Mouse (Mus musculus): Measurements from ENCODE around the gene Prss12. TPM values are rescaled to one million over a fixed set of nuclear protein-coding genes. Genes with fewer than 3 reads are reported as not detected.
"Not testable (repeated sequence)": the region's sequence is repeated elsewhere in the genome, so short reads cannot be mapped to it uniquely, and the experiment has no call there.

Gene Prss12
- total and polyA plus RNA-seq, 2 experiments: 0.07 to 0.18 TPM

DNA sequence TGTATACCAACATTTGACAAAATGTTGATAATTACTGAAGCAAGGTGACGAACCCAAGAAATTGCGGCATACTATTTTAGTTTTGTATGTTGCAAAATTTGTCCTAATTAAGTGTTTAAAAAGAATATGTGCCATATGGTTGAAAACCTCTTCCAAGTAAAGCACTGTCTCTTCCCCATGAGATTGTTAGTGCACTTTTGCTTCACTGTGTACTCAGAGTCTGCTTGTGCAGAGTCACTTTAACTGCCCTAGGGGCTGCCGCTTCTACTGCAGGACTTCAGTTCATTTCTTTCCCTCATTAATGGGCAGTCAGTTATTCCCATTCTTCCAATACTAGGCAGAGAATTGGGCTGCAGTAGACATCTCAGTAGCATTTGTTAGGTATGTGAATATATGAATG is 46.5 kb downstream of the Prss12 start:
- H3K9ac ChIP-seq (ENCODE audit: low read depth, low read length): no peak overlapping the region
- no peaks in the 10 kb centered on the region for H3K27me3 ChIP-seq (ENCODE audit: control insufficient read depth, insufficient read depth, low read length)
- DNase-seq (ENCODE audit: extremely low read depth, low read depth, low spot score): no peak
- H3K4me3 ChIP-seq (ENCODE audit: insufficient read depth, low read depth, low read length): no peak overlapping the region
- TF ChIP-seq POLR2A (IDR thresholded peaks at IDR 0.05; ENCODE audit: extremely low read depth, insufficient read depth, low read length) (no peak), CTCF (IDR thresholded peaks at IDR 0.05; ENCODE audit: low read depth, low read length) (no peak)
- no peaks in the 10 kb centered on the region for H3K79me2 ChIP-seq (ENCODE audit: control insufficient read depth, insufficient read depth, low read length)
- WGBS: 93% methylated on average over 3 of the region's 3 CpGs
- no peak overlapping the region for H3K27ac ChIP-seq (replicated peaks; ENCODE audit: insufficient read depth, low read depth, low read length)
- no peaks in the 10 kb centered on the region for H3K36me3 ChIP-seq (ENCODE audit: control insufficient read depth, insufficient read depth, low read length)
- H3K4me1 ChIP-seq (ENCODE audit: control insufficient read depth, insufficient read depth, low read length): no peaks in the 10 kb centered on the region

DNA sequence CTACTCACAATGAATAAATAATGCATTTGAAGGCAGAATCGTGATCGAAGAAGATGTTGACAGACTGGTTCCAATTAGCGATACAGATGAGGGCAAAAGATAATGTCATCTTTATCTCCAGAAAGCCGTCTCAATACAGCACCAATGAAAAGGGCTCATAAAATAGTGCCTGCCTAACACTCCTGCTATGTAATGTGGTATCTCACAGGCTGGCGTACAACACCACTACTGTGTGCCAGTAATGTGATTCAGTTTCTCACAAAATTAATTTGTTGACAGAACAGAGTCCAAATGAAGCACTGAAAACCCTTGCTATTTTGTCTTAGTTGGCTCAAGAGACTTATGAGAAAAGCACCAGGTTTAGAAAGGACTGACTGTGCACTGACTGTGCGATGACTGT is 48.4 kb downstream of the Prss12 start:
- Histone ChIP-seq H3K27ac (replicated peaks; ENCODE audit: insufficient read depth, low read depth, low read length) (no peak overlapping the region), H3K36me3 (ENCODE audit: control insufficient read depth, insufficient read depth, low read length) (no peaks in the 10 kb centered on the region), H3K9ac (ENCODE audit: low read depth, low read length) (no peak overlapping the region), H3K4me3 (ENCODE audit: insufficient read depth, low read depth, low read length) (no peak overlapping the region), H3K4me1 (ENCODE audit: control insufficient read depth, insufficient read depth, low read length) (no peaks in the 10 kb centered on the region), H3K79me2 (ENCODE audit: control insufficient read depth, insufficient read depth, low read length) (no peaks in the 10 kb centered on the region), H3K27me3 (ENCODE audit: control insufficient read depth, insufficient read depth, low read length) (no peaks in the 10 kb centered on the region)
- DNase-seq (ENCODE audit: extremely low read depth, low read depth, low spot score): no peak
- WGBS: 82% methylated on average over 6 of the region's 6 CpGs
- TF ChIP-seq CTCF (IDR thresholded peaks at IDR 0.05; ENCODE audit: low read depth, low read length): no peak

DNA sequence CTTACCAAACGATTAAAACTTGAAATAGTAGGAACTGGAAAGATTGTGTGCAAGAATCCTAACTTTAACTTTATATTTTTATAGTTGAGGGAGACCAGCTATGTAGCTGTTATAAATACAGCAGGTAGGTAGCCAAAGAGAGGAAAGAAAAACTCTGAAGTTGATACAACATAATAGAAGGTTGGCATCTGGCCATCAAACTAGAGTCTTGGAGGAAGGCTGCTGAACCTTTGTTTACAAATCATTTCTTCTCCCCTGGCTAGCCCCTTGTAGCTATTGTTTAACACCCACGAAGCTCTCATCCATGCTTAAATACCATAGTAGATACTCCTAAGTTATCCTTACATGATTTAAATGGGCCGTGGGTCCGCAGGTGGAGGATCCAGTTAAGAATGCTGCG is 52.1 kb downstream of the Prss12 start:
- DNase-seq (ENCODE audit: extremely low read depth, low read depth, low spot score): no peak
- Histone ChIP-seq H3K27me3 (ENCODE audit: control insufficient read depth, insufficient read depth, low read length) (no peaks in the 10 kb centered on the region), H3K9ac (ENCODE audit: low read depth, low read length) (no peak overlapping the region), H3K79me2 (ENCODE audit: control insufficient read depth, insufficient read depth, low read length) (no peaks in the 10 kb centered on the region), H3K36me3 (ENCODE audit: control insufficient read depth, insufficient read depth, low read length) (no peaks in the 10 kb centered on the region), H3K27ac (replicated peaks; ENCODE audit: insufficient read depth, low read depth, low read length) (no peak overlapping the region), H3K4me1 (ENCODE audit: control insufficient read depth, insufficient read depth, low read length) (no peaks in the 10 kb centered on the region), H3K4me3 (ENCODE audit: insufficient read depth, low read depth, low read length) (no peak overlapping the region)
- WGBS: 82% methylated on average over 5 of the region's 5 CpGs
- TF ChIP-seq CTCF (IDR thresholded peaks at IDR 0.05; ENCODE audit: low read depth, low read length) (no peak), POLR2A (IDR thresholded peaks at IDR 0.05; ENCODE audit: extremely low read depth, insufficient read depth, low read length) (no peak)

DNA sequence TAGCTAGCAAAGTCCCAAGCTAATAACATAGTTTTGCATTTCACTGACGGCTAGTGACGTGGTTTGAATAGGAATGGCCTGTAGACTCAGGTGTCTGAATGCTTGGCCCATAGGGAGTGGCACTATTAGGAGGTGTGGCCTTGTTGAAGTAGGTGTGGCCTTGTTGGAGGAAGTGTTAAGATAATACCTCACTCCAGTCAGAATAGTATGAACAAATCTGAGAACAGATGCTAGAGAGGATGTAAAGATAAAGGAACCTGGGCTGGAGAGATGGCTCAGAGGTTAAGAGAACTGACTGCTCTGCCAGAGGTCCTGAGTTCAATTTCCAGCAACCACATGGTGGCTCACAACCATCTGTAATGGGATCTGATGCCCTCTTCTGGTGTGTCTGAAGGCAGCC is 55.1 kb downstream of the Prss12 start:
- H3K4me1 ChIP-seq (ENCODE audit: control insufficient read depth, insufficient read depth, low read length); H3K9ac ChIP-seq (ENCODE audit: low read depth, low read length); H3K27ac ChIP-seq (replicated peaks; ENCODE audit: insufficient read depth, low read depth, low read length); H3K36me3 ChIP-seq (ENCODE audit: control insufficient read depth, insufficient read depth, low read length); H3K79me2 ChIP-seq (ENCODE audit: control insufficient read depth, insufficient read depth, low read length); H3K27me3 ChIP-seq (ENCODE audit: control insufficient read depth, insufficient read depth, low read length); H3K4me3 ChIP-seq (ENCODE audit: insufficient read depth, low read depth, low read length); DNase-seq (ENCODE audit: extremely low read depth, low read depth, low spot score): not testable (repeated sequence)
- WGBS: 93% methylated on average over 2 of the region's 2 CpGs

DNA sequence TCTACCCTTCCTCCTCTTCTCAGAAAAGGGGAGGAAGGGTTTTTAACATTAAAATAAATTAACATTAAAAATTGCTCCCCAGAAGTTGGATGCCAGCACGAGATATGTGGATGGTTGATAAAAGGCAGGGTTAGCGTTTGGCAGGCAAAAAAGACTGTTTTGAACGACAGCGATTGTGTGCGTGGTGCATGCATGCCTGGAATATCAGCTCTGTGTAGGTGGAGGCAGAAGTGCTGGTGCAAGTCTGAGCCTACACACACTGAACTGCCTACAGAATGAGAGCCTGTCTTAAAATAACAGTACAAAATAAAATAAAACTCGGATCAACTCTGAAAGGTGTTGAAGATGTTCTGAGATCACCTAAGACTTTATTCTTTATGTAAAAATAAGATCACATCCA is 57.2 kb downstream of the Prss12 start:
- WGBS: 80% methylated on average over 6 of the region's 6 CpGs
- no peak for TF ChIP-seq CTCF (IDR thresholded peaks at IDR 0.05; ENCODE audit: low read depth, low read length)
- no peak for TF ChIP-seq POLR2A (IDR thresholded peaks at IDR 0.05; ENCODE audit: extremely low read depth, insufficient read depth, low read length)
- H3K27ac ChIP-seq (replicated peaks; ENCODE audit: insufficient read depth, low read depth, low read length): no peak overlapping the region
- DNase-seq (ENCODE audit: extremely low read depth, low read depth, low spot score): no peak
- H3K4me3 ChIP-seq (ENCODE audit: insufficient read depth, low read depth, low read length): no peak overlapping the region
- peaks cover 3% of the 10 kb centered on the region; the same call in 1 of the 2 replicates for H3K79me2 ChIP-seq (ENCODE audit: control insufficient read depth, insufficient read depth, low read length)
- H3K4me1 ChIP-seq (ENCODE audit: control insufficient read depth, insufficient read depth, low read length): peaks cover 8% of the 10 kb centered on the region
- H3K36me3 ChIP-seq (ENCODE audit: control insufficient read depth, insufficient read depth, low read length): peaks cover 10% of the 10 kb centered on the region
- no peak overlapping the region for H3K9ac ChIP-seq (ENCODE audit: low read depth, low read length)
- H3K27me3 ChIP-seq (ENCODE audit: control insufficient read depth, insufficient read depth, low read length): no peaks in the 10 kb centered on the region

DNA sequence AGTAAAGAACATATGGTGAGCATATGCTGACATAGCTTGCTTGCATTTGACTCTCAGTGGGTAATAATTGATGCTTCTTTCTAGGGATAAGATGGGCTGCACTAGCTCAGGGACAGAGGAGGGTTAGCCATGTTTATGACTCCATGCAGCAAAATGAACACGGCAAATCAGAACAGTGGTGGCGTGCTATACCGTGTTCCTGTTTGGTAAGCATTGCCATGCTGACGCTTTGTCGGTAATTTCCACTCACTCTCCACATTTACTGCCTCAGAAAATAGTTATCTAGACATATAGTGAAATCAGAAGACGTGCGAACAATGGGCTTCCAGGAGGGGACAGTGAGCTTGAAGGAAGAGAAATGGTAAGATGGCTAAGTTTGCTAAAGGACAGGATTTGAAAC is 58.1 kb downstream of the Prss12 start:
- H3K27ac ChIP-seq (replicated peaks; ENCODE audit: insufficient read depth, low read depth, low read length): no peak overlapping the region
- DNase-seq (ENCODE audit: extremely low read depth, low read depth, low spot score): no peak

More for the DNA sequence above, 58.1 kb downstream of the Prss12 start:
- no peak overlapping the region for H3K9ac ChIP-seq (ENCODE audit: low read depth, low read length)
- peaks cover 3% of the 10 kb centered on the region; the same call in 1 of the 2 replicates for H3K79me2 ChIP-seq (ENCODE audit: control insufficient read depth, insufficient read depth, low read length)
- no peak overlapping the region for H3K4me3 ChIP-seq (ENCODE audit: insufficient read depth, low read depth, low read length)
- 86% methylated on average over 7 of the region's 7 CpGs for WGBS
- no peaks in the 10 kb centered on the region for H3K27me3 ChIP-seq (ENCODE audit: control insufficient read depth, insufficient read depth, low read length)
- H3K36me3 ChIP-seq (ENCODE audit: control insufficient read depth, insufficient read depth, low read length): peaks cover 10% of the 10 kb centered on the region
- no peak for TF ChIP-seq CTCF (IDR thresholded peaks at IDR 0.05; ENCODE audit: low read depth, low read length)
- H3K4me1 ChIP-seq (ENCODE audit: control insufficient read depth, insufficient read depth, low read length): peaks cover 10% of the 10 kb centered on the region
